Mouse (Mus musculus) right cerebral cortex, adult 2 months (tissue): ENCODE results near the gene Sla2.
A peak's percentile ranks its signal among the peaks of the same experiment; 100 is the strongest.
"Not testable (repeated sequence)": the region's sequence is repeated elsewhere in the genome, so short reads cannot be mapped to it uniquely, and the experiment has no call there.

Experiments used
- DNase-seq, 2 experiments: peaks; one replicate each; pipeline ENCODE4 v3.0.0; 2021 to 2022; ENCODE audit warnings: low spot score in 2 of 2

The Sla2 gene

GRCm38 (mm10) chr2:156868994-156869393 lies 18.0 kb downstream of the Sla2 start:
- DNase-seq, result peak in 1 of 2 experiments; percentile 14

- DNase-seq, result no peak
These were observed 22.5 kb downstream of the Sla2 start for GRCm38 (mm10) chr2:156864481-156864880.

- no peak for DNase-seq
These were observed 23.4 kb downstream of the Sla2 start for GRCm38 (mm10) chr2:156863487-156864160.

- DNase-seq, result peak; percentile 96 to 98
These were observed 24.1 kb downstream of the Sla2 start, which contains the start of gene Rab5if for GRCm38 (mm10) chr2:156862772-156863486. Gene Rab5if, plus strand, starts transcription at chr2:156863128.

GRCm38 (mm10) chr2:156862041-156862717 lies 24.8 kb downstream of the Sla2 start:
- peak in 1 of 2 experiments; percentile 33 for DNase-seq

GRCm38 (mm10) chr2:156858671-156859070 lies 28.3 kb downstream of the Sla2 start:
- DNase-seq, result no peak

GRCm38 (mm10) chr2:156857835-156858234 lies 29.2 kb downstream of the Sla2 start, which contains the start of gene 4930518I15Rik:
Gene 4930518I15Rik, minus strand, starts transcription at chr2:156857946.
- DNase-seq, result no peak

- no peak for DNase-seq
These were observed 29.6 kb downstream of the Sla2 start for GRCm38 (mm10) chr2:156857385-156857791.

- no peak for DNase-seq
These were observed 30.7 kb downstream of the Sla2 start for GRCm38 (mm10) chr2:156856311-156856710.

GRCm38 (mm10) chr2:156853999-156854771 lies 32.8 kb downstream of the Sla2 start:
- peak; percentile 65 to 68 for DNase-seq

- DNase-seq, result not testable (repeated sequence)
These were observed 33.4 kb downstream of the Sla2 start for GRCm38 (mm10) chr2:156853584-156853983.

GRCm38 (mm10) chr2:156850505-156850904 lies 36.5 kb downstream of the Sla2 start:
- no peak for DNase-seq

- no peak for DNase-seq
These were observed 38.3 kb downstream of the Sla2 start for GRCm38 (mm10) chr2:156848526-156849182.

- no peak for DNase-seq
These were observed 39.3 kb downstream of the Sla2 start for GRCm38 (mm10) chr2:156847653-156848052.

- DNase-seq, result no peak
These were observed 42.3 kb downstream of the Sla2 start for GRCm38 (mm10) chr2:156844715-156845114.

- no peak for DNase-seq
These were observed 43.7 kb downstream of the Sla2 start for GRCm38 (mm10) chr2:156843331-156843730.

GRCm38 (mm10) chr2:156842711-156843110 lies 44.3 kb downstream of the Sla2 start:
- no peak for DNase-seq

- peak in 1 of 2 experiments; percentile 27 for DNase-seq
These were observed 44.9 kb downstream of the Sla2 start for GRCm38 (mm10) chr2:156841841-156842706.

GRCm38 (mm10) chr2:156841028-156841840 lies 45.8 kb downstream of the Sla2 start:
- peak; percentile 61 to 65 for DNase-seq
